Mouse (Mus musculus): ENCODE results near the gene Gm42688. TPM values are rescaled to one million over a fixed set of nuclear protein-coding genes. Genes with fewer than 3 reads are reported as not detected.
A peak's percentile ranks its signal among the peaks of the same experiment; 100 is the strongest.

Gm42688 gene
- polyA plus RNA-seq, 1 experiment from 2014 or later, result 2.7 TPM

DNA sequence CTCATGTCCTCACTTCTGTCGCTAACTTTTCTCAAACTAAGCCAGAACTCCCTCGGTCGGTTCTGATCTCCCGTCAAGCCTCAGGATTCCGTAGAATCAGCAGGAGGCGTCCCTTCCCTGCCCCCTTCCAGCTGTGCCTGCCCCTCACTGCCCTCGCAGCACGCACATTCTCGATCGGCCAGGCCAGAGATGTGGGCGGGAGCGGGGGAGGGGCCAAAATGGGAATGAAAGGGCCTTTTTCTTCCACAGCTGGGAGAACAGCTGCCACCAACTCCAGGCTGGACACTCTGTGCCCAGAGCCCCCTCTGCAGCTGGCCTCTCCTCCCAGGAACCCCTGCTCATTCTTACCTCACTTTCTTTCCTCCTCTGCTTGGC, 36.1 kb downstream of the Gm42688 start:
- DNase-seq (ENCODE audit: low spot score), result no peak

DNA sequence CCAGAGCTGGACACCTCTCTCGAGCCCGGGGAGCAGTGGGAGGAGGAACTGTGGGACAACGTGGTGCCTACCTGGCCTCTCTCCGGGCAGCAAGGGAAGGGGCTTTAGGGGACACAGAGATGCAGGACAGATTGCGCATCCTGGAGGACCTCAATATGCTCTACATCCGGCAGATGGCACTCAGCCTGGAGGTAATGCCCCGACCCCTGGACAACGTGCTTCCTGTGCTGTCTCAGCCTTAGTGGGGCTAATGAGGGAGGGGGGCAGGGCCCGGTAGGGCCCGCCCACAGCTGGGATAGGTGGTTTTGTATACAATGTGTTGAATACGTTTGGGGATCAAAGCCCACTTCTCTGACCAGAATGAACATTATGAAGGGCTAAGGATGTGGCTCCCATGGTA, 36.6 kb downstream of the Gm42688 start:
- DNase-seq (ENCODE audit: low spot score), result peak; percentile 66

DNA sequence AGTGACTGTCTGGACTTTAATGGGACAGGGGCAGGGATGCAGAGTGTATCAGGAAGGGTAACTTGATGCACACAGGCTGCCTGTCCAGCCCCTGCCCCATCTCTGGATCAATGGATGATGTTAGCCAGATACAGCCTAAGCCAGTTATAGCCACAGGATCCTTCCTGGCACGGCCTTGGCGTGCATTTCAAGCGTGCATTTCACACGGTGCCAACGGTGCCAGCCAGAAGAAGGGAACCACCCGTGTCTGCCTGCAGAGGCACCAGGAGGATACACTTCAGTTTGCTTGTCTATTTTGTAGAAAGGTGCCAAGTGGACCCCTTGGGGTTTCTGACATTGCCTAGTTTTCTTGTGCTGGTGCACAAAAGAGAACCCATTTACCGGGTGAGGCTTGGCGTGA, 38.6 kb downstream of the Gm42688 start:
- no peak for DNase-seq (ENCODE audit: low spot score)

DNA sequence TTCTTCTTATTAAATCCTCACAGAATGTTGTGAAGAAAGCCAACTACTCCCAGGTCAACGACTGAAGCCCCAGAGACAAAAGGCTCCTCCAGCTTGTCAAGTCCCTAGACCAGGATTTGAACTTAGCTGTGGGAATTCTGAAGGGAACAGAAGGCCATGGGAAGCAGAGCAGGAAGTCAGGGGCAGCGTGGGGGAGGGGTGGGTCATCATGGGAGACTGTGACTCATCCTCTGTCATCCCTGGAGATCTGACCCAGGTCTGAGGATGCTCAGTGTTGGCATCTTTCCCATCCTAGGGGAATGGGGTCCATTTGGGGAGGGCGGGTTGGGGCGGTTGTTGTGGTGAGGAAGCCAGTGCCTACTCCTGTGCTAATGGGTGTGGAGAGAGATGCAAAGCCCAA, 40.2 kb downstream of the Gm42688 start:
- no peak for DNase-seq (ENCODE audit: low spot score)

DNA sequence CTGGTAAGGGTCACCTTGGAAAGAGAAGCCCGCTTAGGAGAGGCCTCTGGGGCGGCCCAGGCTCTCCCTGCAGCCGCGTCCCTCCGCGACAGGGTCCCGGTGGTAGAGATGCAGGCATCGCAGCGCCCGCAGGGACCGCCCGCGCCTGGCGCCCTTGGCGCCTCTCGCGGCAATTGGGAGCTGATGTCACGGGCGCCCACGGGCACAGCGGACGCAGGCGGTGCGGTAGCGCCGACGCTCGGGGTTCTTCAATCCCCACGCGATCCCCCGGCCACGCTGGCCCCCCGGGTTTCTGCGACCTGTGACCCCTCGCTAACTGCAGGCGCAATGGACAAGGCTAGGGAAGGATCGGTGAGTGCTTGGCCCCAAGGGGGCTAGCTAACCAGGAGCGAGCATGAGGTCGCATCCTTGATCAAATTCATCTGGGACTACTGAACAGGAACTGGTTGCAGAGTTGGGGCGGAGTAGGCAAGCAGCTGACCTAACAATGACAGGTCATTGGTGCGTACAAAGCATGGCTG, 40.9 kb downstream of the Gm42688 start:
- DNase-seq (ENCODE audit: low spot score), result no peak

DNA sequence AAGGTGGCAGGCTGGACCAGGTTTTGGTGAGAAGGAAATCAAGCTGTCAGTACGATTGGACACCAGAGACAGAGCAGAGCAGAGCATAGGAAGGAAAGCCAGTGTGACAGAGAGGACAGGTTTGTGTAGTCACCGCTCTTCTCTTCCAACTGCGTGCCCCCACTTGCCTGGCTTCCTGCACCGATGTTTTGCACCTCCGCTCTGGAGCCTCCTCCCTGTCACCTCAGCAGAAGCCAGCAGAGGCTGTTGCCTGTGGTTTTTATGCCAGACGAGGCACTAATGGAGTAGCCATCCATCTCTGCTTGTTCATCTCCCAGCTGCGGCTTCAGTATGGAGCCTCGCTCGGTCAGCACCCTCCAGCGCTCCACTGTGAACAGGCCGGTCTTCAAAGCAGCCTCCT, 41.5 kb downstream of the Gm42688 start:
- DNase-seq (ENCODE audit: low spot score), result no peak

DNA sequence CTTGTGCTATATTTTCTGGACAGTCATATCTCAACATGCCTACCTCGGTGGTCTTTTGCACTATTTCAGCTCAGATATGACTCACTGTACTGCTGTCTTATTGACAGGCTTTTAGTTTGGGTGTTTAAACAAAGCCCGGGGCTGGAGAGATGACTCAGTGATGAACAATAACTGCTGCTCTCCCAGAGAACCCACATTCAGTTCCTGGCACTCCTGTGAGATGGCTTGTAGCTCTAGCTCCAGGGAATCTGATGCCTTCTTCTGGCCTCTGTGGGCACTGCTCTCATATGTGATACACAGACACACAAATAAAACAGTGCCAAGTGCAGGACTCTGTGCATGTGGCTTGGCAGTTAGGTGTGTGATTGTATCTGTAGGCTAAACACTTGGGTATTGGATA, 43.8 kb downstream of the Gm42688 start:
- DNase-seq (ENCODE audit: low spot score), result no peak

DNA sequence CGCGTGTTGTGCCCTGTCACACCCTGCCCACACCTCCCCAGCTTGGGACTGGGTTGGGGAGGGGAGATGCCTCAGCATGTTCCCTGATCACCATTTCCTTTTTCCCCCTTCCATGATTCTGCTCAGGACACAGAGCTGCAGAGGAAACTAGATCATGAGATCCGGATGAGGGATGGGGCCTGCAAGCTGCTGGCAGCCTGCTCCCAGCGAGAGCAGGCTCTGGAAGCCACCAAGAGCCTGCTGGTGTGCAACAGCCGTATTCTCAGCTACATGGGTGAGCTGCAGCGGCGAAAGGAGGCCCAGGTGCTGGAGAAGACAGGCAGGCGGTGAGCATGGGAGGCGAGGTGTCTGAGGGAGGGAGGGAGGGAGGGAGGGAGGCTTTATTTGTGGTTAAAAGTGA, 44.4 kb downstream of the Gm42688 start:
- DNase-seq (ENCODE audit: low spot score), result no peak

DNA sequence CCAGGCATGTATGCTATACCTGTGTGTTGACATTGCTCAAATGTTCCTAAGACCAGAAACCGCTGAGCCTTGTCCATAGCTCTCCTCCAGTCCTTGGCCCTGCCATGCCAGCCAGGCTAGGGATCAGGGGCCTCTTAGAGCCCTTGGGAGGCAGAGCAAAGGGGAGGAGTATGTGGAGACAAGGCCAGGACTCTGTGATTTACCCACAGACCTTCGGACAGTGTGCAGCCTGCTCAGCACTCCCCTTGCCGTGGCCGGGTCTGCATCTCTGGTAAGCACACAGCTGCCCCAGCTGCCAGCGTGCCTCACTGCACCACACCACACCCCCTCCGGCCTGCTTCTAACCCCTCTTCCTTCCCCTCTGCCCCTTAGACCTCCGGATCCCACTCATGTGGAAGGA, 45.9 kb downstream of the Gm42688 start:
- no peak for DNase-seq (ENCODE audit: low spot score)

DNA sequence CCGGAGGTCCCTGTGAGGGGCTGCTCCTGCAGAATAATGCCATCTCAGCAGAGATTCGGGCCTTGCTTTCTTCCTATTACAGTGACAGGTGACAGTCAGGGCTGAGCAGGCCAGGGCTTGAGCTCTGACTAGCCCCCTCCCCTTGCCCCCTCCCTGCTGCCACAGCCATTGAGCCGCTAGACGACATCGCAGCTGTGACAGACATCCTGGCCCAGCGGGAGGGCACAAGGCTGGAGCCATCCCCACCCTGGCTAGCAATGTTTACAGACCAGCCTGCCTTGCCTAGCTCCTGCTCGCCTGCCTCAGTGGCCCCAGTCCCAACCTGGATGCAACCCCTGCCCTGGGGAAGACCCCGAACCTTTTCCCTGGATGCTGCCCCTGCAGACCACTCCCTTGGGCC, 50.3 kb downstream of the Gm42688 start:
- no peak for DNase-seq (ENCODE audit: low spot score)

DNA sequence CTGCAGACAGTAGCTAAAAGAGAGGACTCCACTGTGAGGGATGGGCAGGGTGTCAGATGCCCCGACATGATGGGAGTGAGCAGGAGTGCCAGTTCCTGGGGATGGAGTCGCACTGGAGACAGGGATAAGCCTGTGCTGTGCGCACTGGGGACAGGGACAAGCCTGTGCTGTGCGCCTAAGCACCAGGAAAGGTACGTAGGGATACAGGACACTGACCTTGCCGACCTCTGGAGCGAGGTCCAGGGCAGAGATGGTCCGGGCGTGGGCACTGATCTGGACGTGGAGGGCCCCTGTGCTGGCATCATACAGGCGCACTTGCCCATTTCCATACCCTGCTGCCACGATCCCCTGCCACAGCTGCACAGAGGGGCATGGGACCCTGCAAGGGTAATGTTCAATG, 51.6 kb downstream of the Gm42688 start:
- no peak for DNase-seq (ENCODE audit: low spot score)

DNA sequence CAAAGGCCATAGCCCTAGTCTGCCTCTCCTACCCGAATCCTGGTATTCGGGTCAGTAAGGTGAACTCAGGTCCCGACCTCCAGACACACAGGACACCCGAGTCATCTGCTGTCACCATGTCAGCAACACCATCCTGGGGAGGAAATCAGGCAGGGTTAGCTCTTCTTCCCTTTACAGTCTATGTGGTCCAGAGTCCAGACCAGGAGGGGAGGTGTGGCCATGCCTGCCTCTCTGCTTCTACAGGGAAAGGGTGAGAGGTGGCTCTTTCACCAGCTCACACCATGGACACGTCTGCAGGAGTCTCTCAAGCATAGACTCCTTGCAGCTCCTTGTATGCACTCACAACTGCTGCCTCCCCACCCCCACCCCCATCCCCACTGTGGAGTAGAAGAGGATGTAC, 52.1 kb downstream of the Gm42688 start:
- no peak for DNase-seq (ENCODE audit: low spot score)

DNA sequence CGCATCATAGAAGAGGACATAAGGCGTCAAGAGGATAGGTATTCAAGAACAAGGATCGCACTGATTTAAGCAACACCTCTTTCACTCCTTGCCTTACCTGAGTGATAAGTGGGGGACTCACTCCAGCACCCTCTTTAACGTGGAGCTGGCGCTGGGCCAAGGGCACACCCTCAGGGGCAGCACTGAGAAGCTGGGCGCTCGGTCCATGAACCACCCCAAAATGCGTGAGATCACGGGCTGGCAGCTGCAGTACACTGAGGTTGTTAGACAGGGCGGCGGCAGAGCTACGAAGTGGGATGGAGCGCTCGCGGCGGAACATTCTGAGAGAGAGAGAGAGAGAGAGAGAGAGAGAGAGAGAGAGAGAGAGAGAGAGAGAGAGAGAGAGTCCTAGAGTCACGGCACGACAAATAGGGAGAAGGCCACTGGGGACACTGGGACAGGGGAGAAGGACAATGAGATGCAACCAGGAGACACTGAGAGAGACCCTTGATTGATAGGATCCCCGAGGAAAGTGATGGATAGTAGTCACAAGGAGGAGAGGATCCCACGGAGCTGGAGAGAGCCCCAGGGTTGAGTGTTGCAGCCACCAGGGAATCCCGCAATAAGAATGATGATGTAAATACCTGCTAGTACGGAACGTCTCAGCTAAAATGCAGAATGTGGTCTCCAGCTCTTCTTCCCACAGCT, 54.3 kb downstream of the Gm42688 start:
- no peak for DNase-seq (ENCODE audit: low spot score)

DNA sequence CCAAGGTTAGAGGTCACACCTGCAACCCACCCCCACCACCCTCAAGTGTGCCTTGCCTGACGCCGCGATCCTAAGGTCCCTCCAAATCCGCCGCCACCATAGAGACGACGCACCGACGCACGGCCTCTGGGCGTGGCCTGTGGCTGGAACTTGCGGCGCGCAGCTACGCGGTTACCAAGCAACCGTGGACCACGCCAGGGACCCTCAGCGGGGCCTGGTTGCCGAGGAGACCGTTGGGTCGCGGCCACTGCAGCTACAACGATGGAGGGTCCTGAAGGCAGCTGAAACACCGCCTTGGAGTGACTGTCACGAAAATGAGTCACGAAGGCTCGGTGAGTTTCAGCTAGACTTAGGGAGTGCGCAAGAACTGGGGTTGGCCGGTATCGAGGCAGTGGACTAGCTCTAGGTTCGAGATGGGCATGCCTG, 54.9 kb downstream of the Gm42688 start, which contains the start of the genes Wdr54 and 1700003E16Rik:
TSS of gene Wdr54 (minus strand) at position 139 of the 426 bp plus-strand sequence.
TSS of gene 1700003E16Rik (plus strand) at position 146 of the 426 bp plus-strand sequence.
- DNase-seq (ENCODE audit: low spot score), result peak; percentile 57

DNA sequence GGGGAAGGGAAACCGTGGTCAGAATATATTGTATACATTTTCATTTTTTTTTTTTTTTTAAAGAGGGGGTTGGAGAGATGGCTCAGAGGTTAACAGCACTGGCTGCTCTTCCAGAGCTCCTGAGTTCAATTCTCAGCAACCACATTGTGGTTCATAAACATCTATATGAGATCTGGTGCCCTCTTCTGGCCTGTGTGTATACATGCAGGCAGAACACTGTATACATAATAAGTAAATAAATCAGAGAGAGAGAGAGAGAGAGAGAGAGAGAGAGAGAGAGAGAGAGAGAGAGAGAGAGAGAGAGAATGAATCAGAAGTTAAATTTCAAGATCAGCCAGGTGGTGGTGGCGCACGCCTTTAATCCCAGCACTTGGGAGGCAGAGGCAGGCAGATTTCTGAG, 58.0 kb downstream of the Gm42688 start:
- DNase-seq (ENCODE audit: low spot score), result peak; percentile 73

MicroRNAs encoded within 50 kb of the gene (microRNA counts, 519-probe panel; counts per million panel counts)
- 473 counts per million, percentile 71 among the panel's probes with 10 or more counts for microRNA mmu-miR-3470a+mmu-miR-3470b

Small RNA genes within 50 kb of the gene (microRNA-seq; reads per million reads assigned to microRNA genes)
- gene Mir3470a (ENCODE audit: borderline number of aligned reads), result not detected

Other genes starting within 250 kb of the Gm42688 start
- gene Sema4f, start 161.8 kb upstream of the Gm42688 start, polyA plus RNA-seq (2015; fragmentation: Nextera tagmentation; extraction: Ambion mirVana), result 1.3 and 1.4 TPM in 2 replicates
- 0.81 and 1.5 TPM in 2 replicates for gene M1ap, start 154.7 kb upstream of the Gm42688 start, polyA plus RNA-seq (2015; fragmentation: Nextera tagmentation; extraction: Ambion mirVana)
- 26.2 and 26.5 TPM in 2 replicates for gene Dok1, start 68.1 kb upstream of the Gm42688 start, polyA plus RNA-seq (2015; fragmentation: Nextera tagmentation; extraction: Ambion mirVana)
- gene Loxl3, start 67.4 kb upstream of the Gm42688 start, polyA plus RNA-seq (2015; fragmentation: Nextera tagmentation; extraction: Ambion mirVana), result 1.4 and 1.5 TPM in 2 replicates
- gene Aup1, start 47.1 kb upstream of the Gm42688 start, polyA plus RNA-seq (2015; fragmentation: Nextera tagmentation; extraction: Ambion mirVana), result 197 and 202 TPM in 2 replicates
- 54.4 and 55.1 TPM in 2 replicates for gene Htra2, start 46.3 kb upstream of the Gm42688 start, polyA plus RNA-seq (2015; fragmentation: Nextera tagmentation; extraction: Ambion mirVana)
- 0.96 and 1.4 TPM in 2 replicates for gene Dqx1, start 43.8 kb upstream of the Gm42688 start, polyA plus RNA-seq (2015; fragmentation: Nextera tagmentation; extraction: Ambion mirVana)
- gene Tlx2, start 31.3 kb upstream of the Gm42688 start, polyA plus RNA-seq (2015; fragmentation: Nextera tagmentation; extraction: Ambion mirVana), result 0.23 TPM in 1 of 2 replicates, not detected in the other
- gene Pcgf1, start 23.7 kb upstream of the Gm42688 start, polyA plus RNA-seq (2015; fragmentation: Nextera tagmentation; extraction: Ambion mirVana), result 27.8 and 30.3 TPM in 2 replicates
- 0.51 and 0.95 TPM in 2 replicates for gene Lbx2, start 15.2 kb upstream of the Gm42688 start, polyA plus RNA-seq (2015; fragmentation: Nextera tagmentation; extraction: Ambion mirVana)
- 2.4 and 2.8 TPM in 2 replicates for gene Ccdc142, start within 50 bp of the Gm42688 start, polyA plus RNA-seq (2015; fragmentation: Nextera tagmentation; extraction: Ambion mirVana)
- 101 and 107 TPM in 2 replicates for gene Mrpl53, start 7.4 kb downstream of the Gm42688 start, polyA plus RNA-seq (2015; fragmentation: Nextera tagmentation; extraction: Ambion mirVana)
- gene Mogs, start 13.9 kb downstream of the Gm42688 start, polyA plus RNA-seq (2015; fragmentation: Nextera tagmentation; extraction: Ambion mirVana), result 39.9 and 42.0 TPM in 2 replicates
- gene Wbp1, start 19.9 kb downstream of the Gm42688 start, polyA plus RNA-seq (2015; fragmentation: Nextera tagmentation; extraction: Ambion mirVana), result 69.7 and 71.1 TPM in 2 replicates
- gene Ino80b, start 23.8 kb downstream of the Gm42688 start, polyA plus RNA-seq (2015; fragmentation: Nextera tagmentation; extraction: Ambion mirVana), result 17.7 and 17.9 TPM in 2 replicates
- gene Rtkn, start 33.8 kb downstream of the Gm42688 start, polyA plus RNA-seq (2015; fragmentation: Nextera tagmentation; extraction: Ambion mirVana), result 29.1 and 30.9 TPM in 2 replicates
- gene Wdr54, start 54.8 kb downstream of the Gm42688 start, polyA plus RNA-seq (2015; fragmentation: Nextera tagmentation; extraction: Ambion mirVana), result 0.67 and 0.95 TPM in 2 replicates
- 0.21 and 0.44 TPM in 2 replicates for gene 1700003E16Rik, start 54.8 kb downstream of the Gm42688 start, polyA plus RNA-seq (2015; fragmentation: Nextera tagmentation; extraction: Ambion mirVana)
- 62.8 and 64.5 TPM in 2 replicates for gene Dctn1, start 64.3 kb downstream of the Gm42688 start, polyA plus RNA-seq (2015; fragmentation: Nextera tagmentation; extraction: Ambion mirVana)
- 0.07 and 0.17 TPM in 2 replicates for gene Slc4a5, start 118.2 kb downstream of the Gm42688 start, polyA plus RNA-seq (2015; fragmentation: Nextera tagmentation; extraction: Ambion mirVana)
- gene Mthfd2, start 224.3 kb downstream of the Gm42688 start, polyA plus RNA-seq (2015; fragmentation: Nextera tagmentation; extraction: Ambion mirVana), result 40.7 and 48.6 TPM in 2 replicates
- 71.5 and 73.4 TPM in 2 replicates for gene Mob1a, start 224.4 kb downstream of the Gm42688 start, polyA plus RNA-seq (2015; fragmentation: Nextera tagmentation; extraction: Ambion mirVana)
- 216 and 226 TPM in 2 replicates for gene Bola3, start 247.5 kb downstream of the Gm42688 start, polyA plus RNA-seq (2015; fragmentation: Nextera tagmentation; extraction: Ambion mirVana)